Mouse (Mus musculus): ENCODE results near the gene Chp1. TPM values are rescaled to one million over a fixed set of nuclear protein-coding genes. Genes with fewer than 3 reads are reported as not detected.

The Chp1 gene
- polyA plus RNA-seq, 1 experiment from 2014 or later, result 46.4 TPM

- Histone ChIP-seq H3K9me3 (ENCODE audit: control insufficient read depth, low read length) (no peaks in the 10 kb centered on the region), H3K4me3 (ENCODE audit: control insufficient read depth in 1 of 2, insufficient read depth in 1 of 2, low read depth in 1 of 2, low read length in 2 of 2) (no peak overlapping the region), H3K4me2 (ENCODE audit: low read length) (no peak overlapping the region), H3K4me1 (ENCODE audit: control insufficient read depth in 2 of 2, insufficient read depth in 2 of 2, low read length in 2 of 2) (no peaks in the 10 kb centered on the region), H3K27me3 (ENCODE audit: control insufficient read depth, insufficient read depth, low read length) (no peaks in the 10 kb centered on the region), H3K9ac (ENCODE audit: low read length) (no peak overlapping the region), H3K27ac (replicated peaks in 1 of 2; ENCODE audit: control insufficient read depth in 1 of 2, insufficient read depth in 1 of 2, low read depth in 2 of 2, low read length in 2 of 2) (no peak overlapping the region), H3K36me3 (ENCODE audit: control insufficient read depth, insufficient read depth, low read length) (no peaks in the 10 kb centered on the region)
- 66% methylated on average over 3 of the region's 3 CpGs for whole genome bisulfite sequencing
- ATAC-seq (ENCODE audit: insufficient number of reproducible peaks, insufficient read depth, low FRiP score, low read depth), result no peak
Measured at GRCm38 (mm10) chr2:119514026-119514522, 33.4 kb upstream of the Chp1 start.

GRCm38 (mm10) chr2:119516811-119517210 is 30.7 kb upstream of the Chp1 start:
- 69% methylated on average over 5 of the region's 5 CpGs for WGBS
- Histone ChIP-seq H3K27ac (replicated peaks in 1 of 2; ENCODE audit: control insufficient read depth in 1 of 2, insufficient read depth in 1 of 2, low read depth in 2 of 2, low read length in 2 of 2) (no peak overlapping the region), H3K36me3 (ENCODE audit: control insufficient read depth, insufficient read depth, low read length) (no peaks in the 10 kb centered on the region), H3K4me1 (ENCODE audit: control insufficient read depth in 2 of 2, insufficient read depth in 2 of 2, low read length in 2 of 2) (no peaks in the 10 kb centered on the region), H3K4me2 (ENCODE audit: low read length) (no peak overlapping the region), H3K9ac (ENCODE audit: low read length) (no peak overlapping the region), H3K9me3 (ENCODE audit: control insufficient read depth, low read length) (no peaks in the 10 kb centered on the region), H3K27me3 (ENCODE audit: control insufficient read depth, insufficient read depth, low read length) (no peaks in the 10 kb centered on the region), H3K4me3 (ENCODE audit: control insufficient read depth in 1 of 2, insufficient read depth in 1 of 2, low read depth in 1 of 2, low read length in 2 of 2) (no peak overlapping the region)
- no peak for ATAC-seq (ENCODE audit: insufficient number of reproducible peaks, insufficient read depth, low FRiP score, low read depth)

- H3K36me3 ChIP-seq (ENCODE audit: control insufficient read depth, insufficient read depth, low read length), result no peaks in the 10 kb centered on the region
- no peak overlapping the region for H3K27ac ChIP-seq (replicated peaks in 1 of 2; ENCODE audit: control insufficient read depth in 1 of 2, insufficient read depth in 1 of 2, low read depth in 2 of 2, low read length in 2 of 2)
- no peaks in the 10 kb centered on the region for H3K4me1 ChIP-seq (ENCODE audit: control insufficient read depth in 2 of 2, insufficient read depth in 2 of 2, low read length in 2 of 2)
- no peak for ATAC-seq (ENCODE audit: insufficient number of reproducible peaks, insufficient read depth, low FRiP score, low read depth)
- H3K27me3 ChIP-seq (ENCODE audit: control insufficient read depth, insufficient read depth, low read length), result no peaks in the 10 kb centered on the region
- no peaks in the 10 kb centered on the region for H3K9me3 ChIP-seq (ENCODE audit: control insufficient read depth, low read length)
- H3K4me2 ChIP-seq (ENCODE audit: low read length), result no peak overlapping the region
- 65% methylated on average over 7 of the region's 7 CpGs for WGBS
- no peak overlapping the region for H3K4me3 ChIP-seq (ENCODE audit: control insufficient read depth in 1 of 2, insufficient read depth in 1 of 2, low read depth in 1 of 2, low read length in 2 of 2)
- no peak overlapping the region for H3K9ac ChIP-seq (ENCODE audit: low read length)
Measured at GRCm38 (mm10) chr2:119520550-119520949, 26.9 kb upstream of the Chp1 start.

- Histone ChIP-seq H3K4me2 (ENCODE audit: low read length) (no peak overlapping the region), H3K9me3 (ENCODE audit: control insufficient read depth, low read length) (no peaks in the 10 kb centered on the region), H3K36me3 (ENCODE audit: control insufficient read depth, insufficient read depth, low read length) (no peaks in the 10 kb centered on the region), H3K27me3 (ENCODE audit: control insufficient read depth, insufficient read depth, low read length) (no peaks in the 10 kb centered on the region), H3K4me3 (ENCODE audit: control insufficient read depth in 1 of 2, insufficient read depth in 1 of 2, low read depth in 1 of 2, low read length in 2 of 2) (no peak overlapping the region), H3K9ac (ENCODE audit: low read length) (no peak overlapping the region), H3K4me1 (ENCODE audit: control insufficient read depth in 2 of 2, insufficient read depth in 2 of 2, low read length in 2 of 2) (no peaks in the 10 kb centered on the region), H3K27ac (replicated peaks in 1 of 2; ENCODE audit: control insufficient read depth in 1 of 2, insufficient read depth in 1 of 2, low read depth in 2 of 2, low read length in 2 of 2) (no peak overlapping the region)
- 81% methylated on average over 4 of the region's 4 CpGs for WGBS
- ATAC-seq (ENCODE audit: insufficient number of reproducible peaks, insufficient read depth, low FRiP score, low read depth), result no peak
Measured at GRCm38 (mm10) chr2:119523836-119524235, 23.7 kb upstream of the Chp1 start.

GRCm38 (mm10) chr2:119525422-119525821 is 22.1 kb upstream of the Chp1 start:
- Histone ChIP-seq H3K36me3 (ENCODE audit: control insufficient read depth, insufficient read depth, low read length) (no peaks in the 10 kb centered on the region), H3K27ac (replicated peaks in 1 of 2; ENCODE audit: control insufficient read depth in 1 of 2, insufficient read depth in 1 of 2, low read depth in 2 of 2, low read length in 2 of 2) (no peak overlapping the region), H3K4me1 (ENCODE audit: control insufficient read depth in 2 of 2, insufficient read depth in 2 of 2, low read length in 2 of 2) (no peaks in the 10 kb centered on the region), H3K4me3 (ENCODE audit: control insufficient read depth in 1 of 2, insufficient read depth in 1 of 2, low read depth in 1 of 2, low read length in 2 of 2) (no peak overlapping the region), H3K9ac (ENCODE audit: low read length) (no peak overlapping the region), H3K9me3 (ENCODE audit: control insufficient read depth, low read length) (no peaks in the 10 kb centered on the region), H3K27me3 (ENCODE audit: control insufficient read depth, insufficient read depth, low read length) (no peaks in the 10 kb centered on the region), H3K4me2 (ENCODE audit: low read length) (no peak overlapping the region)
- no peak for ATAC-seq (ENCODE audit: insufficient number of reproducible peaks, insufficient read depth, low FRiP score, low read depth)
- WGBS, result 49% methylated on average over 4 of the region's 4 CpGs

- no peaks in the 10 kb centered on the region for H3K36me3 ChIP-seq (ENCODE audit: control insufficient read depth, insufficient read depth, low read length)
- no peak for ATAC-seq (ENCODE audit: insufficient number of reproducible peaks, insufficient read depth, low FRiP score, low read depth)
- H3K27ac ChIP-seq (replicated peaks in 1 of 2; ENCODE audit: control insufficient read depth in 1 of 2, insufficient read depth in 1 of 2, low read depth in 2 of 2, low read length in 2 of 2), result no peak overlapping the region
- H3K4me3 ChIP-seq (ENCODE audit: control insufficient read depth in 1 of 2, insufficient read depth in 1 of 2, low read depth in 1 of 2, low read length in 2 of 2), result no peak overlapping the region
- no peak overlapping the region for H3K9ac ChIP-seq (ENCODE audit: low read length)
- 59% methylated on average over 9 of the region's 9 CpGs for WGBS
- H3K27me3 ChIP-seq (ENCODE audit: control insufficient read depth, insufficient read depth, low read length), result no peaks in the 10 kb centered on the region
- no peaks in the 10 kb centered on the region for H3K9me3 ChIP-seq (ENCODE audit: control insufficient read depth, low read length)
- no peak overlapping the region for H3K4me2 ChIP-seq (ENCODE audit: low read length)
- H3K4me1 ChIP-seq (ENCODE audit: control insufficient read depth in 2 of 2, insufficient read depth in 2 of 2, low read length in 2 of 2), result no peaks in the 10 kb centered on the region
Measured at GRCm38 (mm10) chr2:119538802-119539201, 8.7 kb upstream of the Chp1 start.

- no peak for ATAC-seq (ENCODE audit: insufficient number of reproducible peaks, insufficient read depth, low FRiP score, low read depth)
- Histone ChIP-seq H3K36me3 (ENCODE audit: control insufficient read depth, insufficient read depth, low read length) (no peaks in the 10 kb centered on the region), H3K4me3 (ENCODE audit: control insufficient read depth in 1 of 2, insufficient read depth in 1 of 2, low read depth in 1 of 2, low read length in 2 of 2) (no peak overlapping the region), H3K4me2 (ENCODE audit: low read length) (no peak overlapping the region), H3K9me3 (ENCODE audit: control insufficient read depth, low read length) (no peaks in the 10 kb centered on the region), H3K9ac (ENCODE audit: low read length) (no peak overlapping the region), H3K4me1 (ENCODE audit: control insufficient read depth in 2 of 2, insufficient read depth in 2 of 2, low read length in 2 of 2) (no peaks in the 10 kb centered on the region), H3K27ac (replicated peaks in 1 of 2; ENCODE audit: control insufficient read depth in 1 of 2, insufficient read depth in 1 of 2, low read depth in 2 of 2, low read length in 2 of 2) (no peak overlapping the region), H3K27me3 (ENCODE audit: control insufficient read depth, insufficient read depth, low read length) (no peaks in the 10 kb centered on the region)
- WGBS, result 24% methylated on average over 1 of the region's 1 CpGs
Measured at GRCm38 (mm10) chr2:119542106-119542505, 5.4 kb upstream of the Chp1 start.

- ATAC-seq (ENCODE audit: insufficient number of reproducible peaks, insufficient read depth, low FRiP score, low read depth), result no peak
- WGBS, result 72% methylated on average over 2 of the region's 2 CpGs
Measured at GRCm38 (mm10) chr2:119543656-119544055, 3.8 kb upstream of the Chp1 start.

More at GRCm38 (mm10) chr2:119543656-119544055, 3.8 kb upstream of the Chp1 start:
- Histone ChIP-seq H3K4me1 (ENCODE audit: control insufficient read depth in 2 of 2, insufficient read depth in 2 of 2, low read length in 2 of 2) (peaks cover 0 to 3% of the 10 kb centered on the region in 2 experiments; a peak in 1 of 4 replicates), H3K4me3 (ENCODE audit: control insufficient read depth in 1 of 2, insufficient read depth in 1 of 2, low read depth in 1 of 2, low read length in 2 of 2) (no peak overlapping the region), H3K36me3 (ENCODE audit: control insufficient read depth, insufficient read depth, low read length) (no peaks in the 10 kb centered on the region), H3K4me2 (ENCODE audit: low read length) (no peak overlapping the region), H3K9me3 (ENCODE audit: control insufficient read depth, low read length) (no peaks in the 10 kb centered on the region), H3K9ac (ENCODE audit: low read length) (no peak overlapping the region), H3K27ac (replicated peaks in 1 of 2; ENCODE audit: control insufficient read depth in 1 of 2, insufficient read depth in 1 of 2, low read depth in 2 of 2, low read length in 2 of 2) (no peak overlapping the region), H3K27me3 (ENCODE audit: control insufficient read depth, insufficient read depth, low read length) (no peaks in the 10 kb centered on the region)
